Mouse (Mus musculus) midbrain, postnatal 0 days (tissue): Measurements from ENCODE around the gene Hsd3b6. TPM values are rescaled to one million over a fixed set of nuclear protein-coding genes. Genes with fewer than 3 reads are reported as not detected.

Experiments
- ATAC-seq: fragments of 200-750 bp; cut with Nextera tagmentation; 2 replicates; pipeline ENCODE4 v1.8.0; 2017; ENCODE audit warnings: moderate number of reproducible peaks, mild to moderate bottlenecking, moderate TSS enrichment, moderate library complexity; ENCODE audit not compliant: low FRiP score
- DNase-seq: peaks from one replicate; pipeline ENCODE4 v3.0.0-alpha.2; 2015; ENCODE audit warnings: low spot score
- H3K27ac ChIP-seq: fragments of 300-500 bp; sonication (generic); 2 replicates; pipeline ENCODE4 v1.5.1; 2014; ENCODE audit warnings: low read depth, mild to moderate bottlenecking, low read length, mixed read lengths
- H3K27me3 ChIP-seq: fragments of 300-500 bp; sonication (generic); 2 replicates; pipeline ENCODE4 v1.6.1; 2014; ENCODE audit warnings: low read length, control low read depth, mixed read lengths; ENCODE audit not compliant: insufficient read depth
- H3K36me3 ChIP-seq: fragments of 300-500 bp; sonication (generic); 2 replicates; pipeline ENCODE4 v1.6.1; 2014; ENCODE audit warnings: low read length, control low read depth, mixed read lengths; ENCODE audit not compliant: insufficient read depth
- H3K4me1 ChIP-seq: fragments of 300-500 bp; sonication (generic); 2 replicates; pipeline ENCODE4 v1.6.1; 2014; ENCODE audit warnings: mild to moderate bottlenecking, control low read depth, antibody characterized with exemption, low read length, mixed read lengths; ENCODE audit not compliant: insufficient read depth
- H3K4me2 ChIP-seq: fragments of 300-500 bp; sonication (generic); 2 replicates; pipeline ENCODE4 v1.6.1; 2014; ENCODE audit warnings: low read depth, mild to moderate bottlenecking, low read length, mixed read lengths; ENCODE audit not compliant: poor library complexity, severe bottlenecking
- H3K4me3 ChIP-seq: fragments of 300-500 bp; sonication (generic); 2 replicates; pipeline ENCODE4 v1.5.1; 2014; ENCODE audit warnings: low read depth, mild to moderate bottlenecking, low read length, moderate library complexity
- H3K9ac ChIP-seq: fragments of 300-500 bp; sonication (generic); replicated peaks from 2 replicates; pipeline ENCODE4 v1.6.1; 2014; ENCODE audit warnings: mild to moderate bottlenecking, low read length, moderate library complexity, mixed read lengths; ENCODE audit not compliant: poor library complexity, severe bottlenecking
- H3K9me3 ChIP-seq: fragments of 300-500 bp; sonication (generic); 2 replicates; pipeline ENCODE4 v1.6.1; 2016; ENCODE audit warnings: low read length, control low read depth
- CTCF ChIP-seq: IDR thresholded peaks from 2 replicates; pipeline ENCODE4 v1.5.1; 2016; ENCODE audit warnings: antibody characterized with exemption, mild to moderate bottlenecking
- WGBS: fragments of 180-500 bp; shearing (Covaris S2); extraction: QIAGEN DNeasy Blood & Tissue Kit; methylation state at CpG from one replicate; pipeline ENCODE4 v1.1.7; 2014; 5-methylcytosine and 5-hydroxymethylcytosine counted together
- polyA plus RNA-seq: library from polyadenylated mRNA; unstranded; fragments of >200 nt; fragmentation: Nextera tagmentation; extraction: Ambion mirVana; gene quantifications from 2 replicates; pipeline ENCODE4 v1.2.1, GENCODE M21; 2015
- total RNA-seq: library from RNA; depleted of rRNA; stranded (reverse); fragments of >200 nt; gene quantifications from 2 replicates; pipeline ENCODE4 v1.2.3, GENCODE M21; 2014; rRNA removed

The Hsd3b6 gene
- not detected in 2 replicates for total RNA-seq
- polyA plus RNA-seq, result 0.30 TPM in 1 of 2 replicates, not detected in the other

- no peaks in the 10 kb centered on the region for H3K36me3 ChIP-seq
- 78% methylated on average over 6 of the region's 6 CpGs for WGBS
These were observed at the start of gene Hsd3b6 for GRCm38 (mm10) chr3:98814101-98814670. TSS of gene Hsd3b6 (minus strand) at chr3:98814443.

GRCm38 (mm10) chr3:98862800-98863199 lies 48.6 kb upstream of the Hsd3b6 start:
- no peaks in the 10 kb centered on the region for H3K36me3 ChIP-seq
- H3K9me3 ChIP-seq, result no peaks in the 10 kb centered on the region
- H3K27ac ChIP-seq, result no peak overlapping the region
- no peak overlapping the region for H3K4me3 ChIP-seq
- WGBS, result 100% methylated on average over 1 of the region's 1 CpGs
- H3K9ac ChIP-seq, result no peak overlapping the region
- H3K4me1 ChIP-seq, result no peaks in the 10 kb centered on the region
- no peaks in the 10 kb centered on the region for H3K27me3 ChIP-seq
- no peak overlapping the region for H3K4me2 ChIP-seq
- no peak for TF ChIP-seq CTCF
- DNase-seq, result no peak
- ATAC-seq, result no peak

More at GRCm38 (mm10) chr3:98814101-98814670, at the start of gene Hsd3b6:
- no peak for TF ChIP-seq CTCF
- Histone ChIP-seq H3K4me2 (no peak within 1 kb of the TSS), H3K9me3 (no peaks in the 10 kb centered on the region), H3K27me3 (no peaks in the 10 kb centered on the region), H3K9ac (no peak within 1 kb of the TSS), H3K4me1 (no peaks in the 10 kb centered on the region), H3K4me3 (no peak within 1 kb of the TSS), H3K27ac (no peak within 1 kb of the TSS)
- ATAC-seq (no peak), DNase-seq (no peak)

GRCm38 (mm10) chr3:98859576-98859975 lies 45.3 kb upstream of the Hsd3b6 start, which contains the start of gene Hsd3b1:
TSS of gene Hsd3b1 (minus strand) at chr3:98859794.
- Histone ChIP-seq H3K4me3 (no peak within 1 kb of the TSS), H3K36me3 (no peaks in the 10 kb centered on the region), H3K4me2 (no peak within 1 kb of the TSS), H3K9me3 (no peaks in the 10 kb centered on the region), H3K4me1 (no peaks in the 10 kb centered on the region), H3K9ac (no peak within 1 kb of the TSS), H3K27me3 (no peaks in the 10 kb centered on the region), H3K27ac (no peak within 1 kb of the TSS)
- no peak for DNase-seq
- TF ChIP-seq CTCF, result no peak
- WGBS, result 89% methylated on average over 3 of the region's 3 CpGs
- no peak for ATAC-seq

GRCm38 (mm10) chr3:98858051-98858450 lies 43.8 kb upstream of the Hsd3b6 start:
- no peak overlapping the region for H3K4me3 ChIP-seq
- DNase-seq, result no peak

GRCm38 (mm10) chr3:98856892-98857291 lies 42.6 kb upstream of the Hsd3b6 start:
- H3K36me3 ChIP-seq, result no peaks in the 10 kb centered on the region
- no peaks in the 10 kb centered on the region for H3K9me3 ChIP-seq
- no peak for TF ChIP-seq CTCF
- no peak for DNase-seq
- no peak overlapping the region for H3K4me2 ChIP-seq
- ATAC-seq, result no peak
- H3K27ac ChIP-seq, result no peak overlapping the region
- H3K27me3 ChIP-seq, result no peaks in the 10 kb centered on the region
- WGBS, result 72% methylated on average over 1 of the region's 1 CpGs
- no peak overlapping the region for H3K9ac ChIP-seq
- H3K4me3 ChIP-seq, result no peak overlapping the region
- H3K4me1 ChIP-seq, result no peaks in the 10 kb centered on the region

More at GRCm38 (mm10) chr3:98858051-98858450, 43.8 kb upstream of the Hsd3b6 start:
- Histone ChIP-seq H3K9me3 (no peaks in the 10 kb centered on the region), H3K4me1 (no peaks in the 10 kb centered on the region), H3K27me3 (no peaks in the 10 kb centered on the region), H3K4me2 (no peak overlapping the region), H3K9ac (no peak overlapping the region), H3K36me3 (no peaks in the 10 kb centered on the region), H3K27ac (no peak overlapping the region)
- no peak for ATAC-seq
- TF ChIP-seq CTCF, result no peak
- 91% methylated on average over 2 of the region's 2 CpGs for WGBS

GRCm38 (mm10) chr3:98855160-98855559 lies 40.9 kb upstream of the Hsd3b6 start:
- no peak for TF ChIP-seq CTCF
- Histone ChIP-seq H3K9ac (no peak overlapping the region), H3K4me1 (no peaks in the 10 kb centered on the region), H3K4me2 (no peak overlapping the region), H3K27ac (no peak overlapping the region), H3K4me3 (no peak overlapping the region), H3K36me3 (no peaks in the 10 kb centered on the region), H3K9me3 (no peaks in the 10 kb centered on the region), H3K27me3 (no peaks in the 10 kb centered on the region)
- WGBS, result 84% methylated on average over 3 of the region's 3 CpGs
- DNase-seq, result no peak
- ATAC-seq, result no peak
